Mouse (Mus musculus) frontal cortex, adult (tissue): Measurements from ENCODE around the gene Ttl.

Experiments
- ATAC-seq: cut with Nextera tagmentation; 2 replicates; pipeline ENCODE4 v1.9.2; 2017; ENCODE audit warnings: mild to moderate bottlenecking, moderate library complexity, mixed read lengths; ENCODE audit not compliant: low TSS enrichment

Gene Ttl

DNA sequence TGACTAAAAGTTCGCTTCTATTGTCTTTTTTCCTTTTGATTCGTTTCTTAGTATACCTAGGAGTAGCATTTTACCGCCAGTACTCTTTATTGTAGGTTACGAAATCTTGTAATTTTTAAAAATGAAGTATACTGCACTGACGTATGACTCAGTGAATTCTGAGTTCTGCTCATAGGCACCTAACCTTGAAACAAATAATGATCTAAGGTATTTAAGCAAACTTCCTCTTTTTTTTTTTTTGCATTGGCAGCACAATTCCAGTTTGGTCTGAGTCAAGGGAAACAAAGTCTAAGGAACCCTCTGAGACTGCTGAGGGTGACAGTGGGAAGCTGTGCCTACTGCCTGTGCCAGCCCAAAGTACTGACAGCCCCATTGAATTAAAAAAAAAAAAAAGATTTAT lies 17.8 kb downstream of the Ttl start:
- no peak for ATAC-seq

DNA sequence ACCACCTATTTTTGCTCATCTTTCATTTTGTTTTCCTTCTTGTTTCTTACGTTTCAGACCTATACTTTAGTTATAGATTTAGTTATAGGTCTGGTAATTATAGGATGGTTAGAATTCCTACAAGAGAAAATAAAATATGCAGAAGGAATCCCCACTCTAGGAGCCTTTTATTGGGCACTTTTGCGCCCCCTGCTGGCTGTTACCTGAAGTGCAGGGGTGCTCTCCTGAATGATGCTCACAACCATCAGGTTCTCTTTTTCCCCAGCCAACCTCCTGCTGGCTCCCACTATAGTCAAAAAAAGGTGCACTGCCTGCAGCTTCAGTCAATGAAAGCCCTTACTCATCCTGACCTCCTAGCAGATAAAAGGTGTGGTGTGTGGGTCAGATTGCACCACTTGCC lies 19.2 kb downstream of the Ttl start:
- no peak for ATAC-seq

DNA sequence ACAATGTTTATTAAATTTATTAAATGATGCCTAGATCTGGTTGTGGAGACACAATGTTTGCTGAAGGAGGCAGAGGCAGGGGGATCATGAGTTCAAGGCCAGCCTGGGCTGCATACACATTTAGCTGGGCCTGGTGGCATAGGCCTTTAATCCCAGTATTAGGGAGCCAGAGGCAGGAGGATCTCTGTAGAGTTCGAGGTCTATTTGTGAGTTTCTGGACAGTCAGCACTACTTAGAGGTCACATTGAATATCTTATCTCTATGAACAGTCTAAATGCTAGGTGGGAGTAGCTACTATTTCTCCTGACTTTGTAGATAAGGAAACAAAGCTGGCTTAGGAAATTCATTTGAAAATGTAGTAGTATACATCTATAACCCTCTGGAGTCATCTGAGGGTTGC lies 21.8 kb downstream of the Ttl start:
- no peak for ATAC-seq

DNA sequence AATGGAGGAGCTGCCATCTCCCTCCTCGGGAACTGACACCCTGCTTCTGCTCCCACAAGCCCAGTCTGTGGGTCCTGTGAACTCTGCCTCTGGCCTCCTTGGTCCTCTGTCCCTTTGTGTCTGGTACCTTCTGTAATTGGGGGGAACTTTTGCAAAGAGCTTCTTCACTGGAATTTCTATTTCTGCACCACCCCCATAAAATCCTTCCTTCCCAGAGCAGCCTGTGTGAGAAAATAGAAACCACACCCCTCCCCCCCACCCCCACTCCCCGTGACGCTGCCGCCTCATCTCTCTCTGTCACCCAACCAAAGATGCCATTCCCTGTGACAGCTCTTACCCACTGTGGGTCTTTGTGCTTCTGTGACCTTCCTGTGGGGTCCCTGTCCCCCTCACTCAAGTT lies 24.6 kb downstream of the Ttl start:
- ATAC-seq, result peak; percentile 41

DNA sequence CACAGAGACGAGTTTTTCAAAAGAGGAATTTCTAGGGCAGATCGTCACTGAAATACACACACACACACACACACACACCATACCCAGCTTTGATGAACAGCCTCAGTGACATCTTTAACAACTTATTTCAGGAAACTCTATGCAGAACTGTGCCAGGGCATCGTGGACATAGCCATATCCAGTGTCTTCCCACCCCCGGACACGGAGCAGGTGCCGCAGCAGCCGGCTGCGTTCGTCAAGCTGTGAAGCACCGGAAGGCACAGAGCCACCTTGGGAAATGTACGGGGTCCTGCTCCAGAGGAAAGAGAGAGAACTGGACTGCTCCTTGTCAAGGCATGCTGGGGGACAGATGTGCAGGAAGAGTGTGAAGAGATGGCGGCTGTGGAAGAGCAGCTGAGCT lies 27.1 kb downstream of the Ttl start:
- ATAC-seq, result peak; percentile 14

GRCm38 (mm10) chr2:129093926-129094724 lies 28.4 kb downstream of the Ttl start:
- peak; percentile 41 for ATAC-seq

GRCm38 (mm10) chr2:129100784-129101310 lies 35.1 kb downstream of the Ttl start, which contains the start of gene Polr1b:
Gene Polr1b, plus strand, starts transcription at chr2:129100995.
- peak; percentile 98 for ATAC-seq

DNA sequence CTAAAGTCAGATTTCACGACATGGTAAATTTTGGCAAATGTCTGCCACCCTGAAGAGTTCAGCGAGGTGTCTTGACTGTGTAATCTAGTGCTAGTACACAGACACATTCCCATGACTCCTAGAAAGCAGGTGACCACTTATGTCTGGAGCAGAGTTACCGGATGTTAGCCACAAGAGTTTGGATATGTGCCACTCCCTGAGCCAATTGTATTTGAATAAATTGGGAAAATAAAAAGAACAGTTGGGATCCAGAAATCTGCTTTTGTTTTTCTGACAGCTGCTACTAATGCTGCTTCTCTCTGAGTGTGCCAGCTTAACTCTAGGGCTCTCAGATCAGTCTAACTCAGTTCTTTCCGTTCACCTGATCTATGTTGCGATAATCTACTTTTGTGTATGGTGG lies 47.2 kb downstream of the Ttl start:
- ATAC-seq, result no peak

DNA sequence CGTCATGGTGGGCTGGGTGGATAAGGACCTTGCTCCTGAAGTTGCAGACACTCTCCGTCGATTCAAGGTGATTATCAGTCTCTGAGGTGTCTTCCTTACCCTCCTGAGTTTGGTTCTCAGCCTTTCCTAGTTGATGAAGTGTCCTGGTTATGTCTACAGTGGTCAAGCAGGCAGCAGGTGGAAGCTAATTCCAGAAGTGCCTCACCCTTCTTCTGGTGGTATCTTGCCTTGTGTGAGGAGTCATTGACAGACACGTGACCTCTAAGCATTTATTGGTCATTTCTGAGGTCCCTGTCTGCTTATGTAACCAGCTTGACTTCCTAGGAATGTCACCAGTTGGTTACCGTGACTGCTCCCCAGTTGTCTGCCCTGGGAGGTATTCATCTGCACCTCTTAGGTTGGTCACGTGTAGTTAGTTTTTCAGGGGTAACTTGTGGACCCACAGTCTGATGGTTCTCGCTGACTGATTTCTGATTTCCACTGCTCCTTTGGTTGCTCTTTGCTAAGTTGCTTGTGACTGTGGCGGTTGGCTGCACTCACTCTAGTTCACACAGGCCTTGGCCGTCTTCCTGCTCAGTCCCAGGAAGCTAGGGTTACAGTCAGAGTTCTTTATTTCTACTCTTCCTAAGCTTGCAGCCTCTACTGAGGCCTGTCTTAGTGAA lies 50.1 kb downstream of the Ttl start:
- ATAC-seq, result no peak

DNA sequence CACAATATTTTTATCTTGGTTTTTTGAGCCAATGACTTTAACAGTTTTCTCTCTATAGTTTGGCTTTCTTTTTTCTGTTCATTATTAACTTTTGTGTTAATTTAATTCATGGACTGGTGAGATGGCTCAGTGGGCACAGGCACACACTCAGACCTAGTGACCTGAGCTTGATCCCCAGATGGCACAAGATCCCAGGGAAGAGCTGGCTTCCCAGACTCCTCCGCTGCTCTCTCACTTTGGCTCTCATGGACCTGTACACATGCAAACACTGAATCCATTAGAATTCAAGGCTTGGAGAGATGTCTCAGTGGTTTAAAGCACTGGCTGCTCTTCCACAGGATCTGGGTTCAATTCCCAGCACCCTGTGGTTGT lies 50.6 kb downstream of the Ttl start:
- ATAC-seq, result no peak

- no peak for ATAC-seq
These were observed 52.3 kb downstream of the Ttl start for GRCm38 (mm10) chr2:129118061-129118460.

GRCm38 (mm10) chr2:129121986-129122385 lies 56.2 kb downstream of the Ttl start:
- ATAC-seq, result no peak

DNA sequence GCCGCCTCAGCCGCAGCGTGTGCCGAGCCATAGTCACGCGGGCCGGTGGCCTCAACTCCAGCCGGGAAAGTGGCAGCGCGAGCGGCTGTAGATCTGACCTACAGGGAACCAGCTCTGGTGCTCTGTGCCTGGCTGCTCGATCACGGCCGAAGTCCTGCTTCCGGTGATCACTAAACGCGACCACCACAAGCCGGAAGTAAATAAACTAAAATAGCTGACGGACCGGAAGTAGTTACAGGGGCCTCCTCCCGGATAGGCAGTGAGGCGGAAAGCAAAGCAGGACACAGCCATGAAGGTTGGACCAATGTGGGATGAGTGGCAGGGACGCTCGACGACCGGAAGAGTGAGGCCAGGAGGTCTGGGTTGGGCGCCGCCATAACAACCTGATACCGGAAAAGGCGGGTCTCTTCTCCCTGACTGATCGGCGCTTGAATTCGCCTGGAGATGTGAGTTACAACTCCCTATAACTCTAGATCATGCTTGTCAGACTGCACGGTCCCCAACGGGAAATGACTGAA lies 63.7 kb downstream of the Ttl start, which contains the start of gene Chchd5:
Gene Chchd5, plus strand, starts transcription at position 289 of the 518 bp plus-strand sequence.
- peak; percentile 96 for ATAC-seq

DNA sequence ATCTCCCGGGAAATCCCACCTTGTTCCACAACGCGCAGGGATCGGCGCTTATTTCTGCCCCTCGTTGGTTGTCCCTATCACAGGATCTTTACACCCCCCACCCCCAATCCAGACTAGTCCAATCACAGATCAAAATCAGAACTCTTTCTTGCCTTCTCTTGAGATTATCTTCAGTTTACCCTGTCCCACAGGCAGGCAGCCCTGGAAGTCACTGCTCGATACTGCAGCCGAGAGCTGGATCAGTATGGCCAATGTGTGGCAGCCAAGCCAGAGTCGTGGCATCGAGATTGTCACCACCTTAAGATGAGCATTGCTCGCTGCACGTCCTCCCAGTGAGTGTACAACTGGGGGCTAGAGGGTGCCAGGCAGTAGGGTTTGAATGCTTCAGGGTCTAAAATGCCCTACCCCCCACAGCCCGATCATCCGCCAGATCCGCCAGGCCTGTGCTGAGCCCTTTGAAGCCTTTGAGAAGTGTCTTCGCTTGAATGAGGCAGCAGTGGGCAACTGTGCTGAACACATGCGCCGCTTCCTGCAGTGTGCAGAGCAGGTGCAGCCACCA lies 64.3 kb downstream of the Ttl start:
- ATAC-seq, result peak; percentile 10; the same call in 1 of the 2 replicates

DNA sequence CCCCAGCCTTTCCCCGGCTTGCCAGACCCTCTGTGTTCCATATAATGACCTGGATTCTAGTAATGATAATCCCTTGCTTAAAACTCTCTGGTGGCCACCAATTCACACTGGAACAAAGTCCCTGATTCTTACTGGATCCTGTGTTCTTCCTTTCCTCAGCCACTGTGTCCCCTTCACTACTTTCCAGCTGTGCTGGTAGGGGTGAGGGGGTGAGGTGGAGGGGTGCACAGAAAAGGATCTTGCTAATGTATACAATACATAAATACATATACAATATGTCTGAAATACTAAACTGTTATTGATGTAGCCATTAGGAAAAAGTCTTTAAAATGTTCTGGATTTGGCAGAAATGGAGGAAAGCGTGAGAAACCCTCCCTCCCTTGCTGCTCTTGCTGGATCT lies 65.0 kb downstream of the Ttl start:
- ATAC-seq, result no peak

GRCm38 (mm10) chr2:129132231-129132630 lies 66.5 kb downstream of the Ttl start:
- ATAC-seq, result no peak

DNA sequence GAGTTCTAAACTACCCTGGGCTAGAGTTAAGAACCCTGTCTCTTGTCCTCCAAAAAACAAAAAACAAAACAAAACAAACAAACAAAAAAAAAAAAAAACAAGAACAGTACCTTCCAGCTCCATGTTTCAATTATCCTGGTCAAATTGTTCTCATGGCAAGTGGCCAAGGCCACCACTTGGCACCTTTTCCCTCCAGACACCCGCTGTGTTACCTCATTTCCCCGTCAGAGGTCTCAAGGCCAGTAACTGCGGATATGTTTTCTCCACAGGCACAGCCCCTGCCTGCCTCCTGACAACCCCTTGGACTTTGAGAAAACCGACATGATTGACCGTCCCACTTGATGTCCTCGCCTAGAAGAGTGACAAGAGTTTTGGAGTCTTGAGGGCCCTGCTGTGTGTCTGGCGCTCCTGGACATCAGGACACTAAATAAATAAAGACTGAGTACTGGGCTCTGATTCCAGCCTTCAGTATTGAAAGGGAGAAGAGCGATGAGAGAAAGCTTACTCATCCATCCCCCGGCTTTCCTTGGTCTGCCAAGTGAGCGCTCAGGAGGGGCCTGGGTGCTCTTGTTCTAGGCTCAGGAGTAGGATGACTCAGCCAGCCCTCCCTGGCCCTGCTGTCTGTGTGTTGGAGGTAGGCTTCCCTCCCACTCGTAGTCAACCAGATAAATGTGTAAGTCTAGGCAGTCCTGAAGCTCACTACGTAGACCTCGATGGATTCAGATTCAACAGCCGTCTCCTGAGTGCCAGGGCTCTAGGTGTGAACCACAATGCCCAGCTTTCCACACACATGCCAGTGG lies 67.5 kb downstream of the Ttl start:
- ATAC-seq, result peak; percentile 88

DNA sequence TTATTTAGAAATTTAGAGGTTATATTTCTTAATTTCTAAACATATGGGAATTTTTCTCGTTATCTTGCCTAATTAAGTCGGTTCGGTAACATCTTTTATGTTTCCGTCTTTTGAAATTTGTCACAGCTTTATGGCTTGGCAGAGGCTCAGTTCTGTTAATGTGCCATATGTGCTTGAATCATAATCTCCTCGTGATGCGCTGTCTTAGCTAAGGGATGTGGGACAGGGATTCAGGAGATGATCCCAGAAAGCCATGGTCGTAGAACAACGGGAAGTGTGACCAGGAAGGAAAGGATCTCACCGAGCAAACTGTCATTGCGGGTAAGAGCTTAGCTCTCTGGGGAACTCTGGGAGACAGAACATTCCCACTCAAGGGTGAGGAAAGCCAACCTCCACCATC lies 74.2 kb downstream of the Ttl start:
- ATAC-seq, result peak; percentile 85
